Mouse (Mus musculus) megakaryocyte, embryonic 14.5 days (primary cell): ENCODE data around the gene Rex1bd.

Experiments
- FLI1 ChIP-seq: IDR thresholded peaks from 2 replicates; pipeline ENCODE4 v1.6.1; 2012; ENCODE audit warnings: low read length, inconsistent platforms, mixed read lengths
- GATA1 ChIP-seq: IDR thresholded peaks from 3 replicates; pipeline ENCODE4 v1.6.1; 2012; ENCODE audit warnings: mixed read lengths, low read length, inconsistent platforms, borderline replicate concordance

GRCm38 (mm10) chr8:70466305-70466704, 40.2 kb downstream of the Rex1bd start:
- no peak for TF ChIP-seq GATA1
- no peak for TF ChIP-seq FLI1
